Mouse (Mus musculus) forebrain, embryonic 11.5 days (tissue): ENCODE results near the gene 4930558C23Rik. TPM values are rescaled to one million over a fixed set of nuclear protein-coding genes. Genes with fewer than 3 reads are reported as not detected.
"Not testable (repeated sequence)": the region's sequence is repeated elsewhere in the genome, so short reads cannot be mapped to it uniquely, and the experiment has no call there.

ENCODE experiments used
- ATAC-seq: fragments of 200-750 bp; cut with Nextera tagmentation; replicated peaks from 2 replicates; pipeline ENCODE4 v1.8.0; 2017; ENCODE audit warnings: moderate TSS enrichment; ENCODE audit not compliant: low FRiP score
- DNase-seq: peaks from one replicate; pipeline ENCODE4 v3.0.0-alpha.2; 2017; ENCODE audit warnings: low spot score
- H3K27ac ChIP-seq: fragments of 300-500 bp; sonication (generic); 2 replicates; pipeline ENCODE4 v1.5.1; 2014; ENCODE audit warnings: low read depth, low read length
- H3K27me3 ChIP-seq: fragments of 300-500 bp; sonication (generic); 2 replicates; pipeline ENCODE4 v1.6.1; 2014; ENCODE audit warnings: mild to moderate bottlenecking, low read length, mixed read lengths; ENCODE audit not compliant: control insufficient read depth, insufficient read depth
- H3K36me3 ChIP-seq: fragments of 300-500 bp; sonication (generic); 2 replicates; pipeline ENCODE4 v1.6.1; 2014; ENCODE audit warnings: mild to moderate bottlenecking, low read length, moderate library complexity, mixed read lengths; ENCODE audit not compliant: control insufficient read depth, insufficient read depth
- H3K4me1 ChIP-seq: fragments of 300-500 bp; sonication (generic); replicated peaks from 2 replicates; pipeline ENCODE4 v1.6.1; 2014; ENCODE audit warnings: low read length, mixed read lengths; ENCODE audit not compliant: control insufficient read depth, insufficient read depth
- H3K4me2 ChIP-seq: fragments of 300-500 bp; sonication (generic); 2 replicates; pipeline ENCODE4 v1.6.1; 2014; ENCODE audit warnings: low read depth, mild to moderate bottlenecking, low read length, moderate library complexity, mixed read lengths; ENCODE audit not compliant: severe bottlenecking
- H3K4me3 ChIP-seq: fragments of 300-500 bp; sonication (generic); 2 replicates; pipeline ENCODE4 v1.5.1; 2014; ENCODE audit warnings: low read depth, low read length
- H3K9ac ChIP-seq: fragments of 300-500 bp; sonication (generic); 2 replicates; pipeline ENCODE4 v1.6.1; 2014; ENCODE audit warnings: low read length
- H3K9me3 ChIP-seq: fragments of 300-500 bp; sonication (generic); 2 replicates; pipeline ENCODE4 v1.6.1; 2016; ENCODE audit warnings: low read length, mixed read lengths; ENCODE audit not compliant: control insufficient read depth
- WGBS: fragments of 180-500 bp; shearing (Covaris S2); extraction: QIAGEN DNeasy Blood & Tissue Kit; methylation state at CpG from one replicate; pipeline ENCODE4 v1.1.7; 2014; 5-methylcytosine and 5-hydroxymethylcytosine counted together
- polyA plus RNA-seq: library from polyadenylated mRNA; unstranded; fragments of >200 nt; fragmentation: Nextera tagmentation; extraction: Ambion mirVana; gene quantifications from 2 replicates; pipeline ENCODE4 v1.2.1, GENCODE M21; 2014

4930558C23Rik gene
- polyA plus RNA-seq, 1 experiment from 2014 or later = not detected

DNA sequence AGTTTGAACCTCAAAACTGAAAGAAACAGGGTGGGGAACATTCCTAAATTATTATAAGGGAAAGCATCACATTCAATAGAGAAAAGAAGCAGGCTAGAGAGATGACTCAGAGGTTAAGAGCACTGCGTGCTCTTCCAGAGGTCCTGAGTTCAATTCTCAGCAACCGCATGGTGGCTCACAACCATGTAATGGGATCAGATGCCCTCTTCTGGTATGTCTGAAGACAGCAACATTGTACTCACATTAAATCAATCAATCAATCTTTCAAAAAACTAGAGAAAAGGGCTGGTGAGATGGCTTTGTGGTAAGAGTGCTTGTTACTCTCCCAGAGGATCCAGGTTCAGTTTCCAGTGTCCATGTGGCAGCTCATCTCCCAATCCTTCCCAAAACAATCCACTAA, 6.2 kb upstream of the 4930558C23Rik start:
- no peaks in the 10 kb centered on the region for H3K36me3 ChIP-seq
- no peak for ATAC-seq
- H3K9me3 ChIP-seq = no peaks in the 10 kb centered on the region
- WGBS = 96% methylated on average over 2 of the region's 2 CpGs
- no peaks in the 10 kb centered on the region for H3K27me3 ChIP-seq
- no peak for DNase-seq
- no peak overlapping the region for H3K9ac ChIP-seq
- no peak overlapping the region for H3K27ac ChIP-seq
- H3K4me1 ChIP-seq = no peaks in the 10 kb centered on the region
- H3K4me2 ChIP-seq = no peak overlapping the region
- no peak overlapping the region for H3K4me3 ChIP-seq

DNA sequence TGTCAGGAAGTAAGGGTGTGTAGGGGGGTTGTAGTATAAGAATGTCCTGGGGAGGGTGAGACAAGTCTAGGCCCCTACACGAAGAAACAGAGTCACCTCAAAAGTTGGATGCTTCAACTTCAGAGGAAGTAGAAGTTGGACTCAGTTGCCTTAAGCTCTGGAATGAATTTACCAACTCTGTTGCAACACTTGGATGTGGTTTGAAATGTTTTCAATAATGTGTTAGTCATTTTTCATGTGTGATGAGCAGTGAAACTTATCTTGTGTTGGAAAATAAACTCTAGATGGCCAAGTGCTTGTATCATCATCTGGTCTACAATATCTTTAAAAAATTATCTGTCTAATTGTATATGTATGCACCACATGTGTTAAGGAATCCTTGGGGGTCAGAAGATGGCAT, 5.1 kb upstream of the 4930558C23Rik start:
- 86% methylated on average over 1 of the region's 1 CpGs for WGBS
- Histone ChIP-seq H3K4me1 (no peaks in the 10 kb centered on the region), H3K9me3 (no peaks in the 10 kb centered on the region), H3K36me3 (no peaks in the 10 kb centered on the region), H3K4me2 (no peak overlapping the region), H3K27me3 (no peaks in the 10 kb centered on the region), H3K9ac (no peak overlapping the region), H3K27ac (no peak overlapping the region), H3K4me3 (no peak overlapping the region)
- DNase-seq (no peak), ATAC-seq (no peak)

GRCm38 (mm10) chr3:95394385-95394784, 8.3 kb downstream of the 4930558C23Rik start:
- Histone ChIP-seq H3K4me2 (no peak overlapping the region), H3K4me1 (no peaks in the 10 kb centered on the region), H3K27me3 (no peaks in the 10 kb centered on the region), H3K4me3 (no peak overlapping the region), H3K36me3 (no peaks in the 10 kb centered on the region), H3K27ac (no peak overlapping the region), H3K9ac (no peak overlapping the region), H3K9me3 (peaks cover 4% of the 10 kb centered on the region; the same call in 1 of the 2 replicates)
- 91% methylated on average over 4 of the region's 4 CpGs for WGBS
- no peak for ATAC-seq
- DNase-seq = no peak

DNA sequence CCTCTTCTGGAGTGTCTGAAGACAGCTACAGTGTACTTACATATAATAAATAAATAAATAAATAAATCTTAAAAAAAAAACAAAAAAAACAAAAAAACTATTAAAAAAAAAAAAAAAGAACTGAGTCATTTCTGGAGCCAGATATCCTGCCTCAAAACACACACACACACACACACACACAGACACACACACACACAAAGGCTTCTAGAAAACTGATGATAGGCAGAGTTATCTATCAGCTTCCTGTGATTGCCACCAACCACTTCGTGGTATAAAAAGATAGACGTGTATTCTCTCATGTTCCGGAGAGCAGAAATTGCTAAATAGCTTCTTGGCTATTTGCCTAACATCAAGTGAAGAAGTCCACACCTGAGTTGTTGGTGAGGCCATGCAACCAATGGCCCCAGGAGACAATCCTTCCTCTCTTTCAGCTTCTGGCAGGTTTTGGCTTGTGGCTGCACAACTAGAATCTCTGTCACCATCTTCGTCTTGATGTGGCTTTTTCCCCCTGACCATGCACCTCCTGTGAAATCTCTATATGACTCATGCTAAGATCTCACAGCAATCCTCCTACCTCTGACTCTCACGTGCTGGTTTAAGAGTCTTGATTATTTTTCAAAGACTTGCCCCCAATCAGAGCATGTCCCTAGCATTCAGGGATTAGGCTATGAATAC, 17.1 kb downstream of the 4930558C23Rik start:
- 87% methylated on average over 5 of the region's 5 CpGs for WGBS
- Histone ChIP-seq H3K9ac (no peak overlapping the region), H3K4me1 (no peaks in the 10 kb centered on the region)

DNA sequence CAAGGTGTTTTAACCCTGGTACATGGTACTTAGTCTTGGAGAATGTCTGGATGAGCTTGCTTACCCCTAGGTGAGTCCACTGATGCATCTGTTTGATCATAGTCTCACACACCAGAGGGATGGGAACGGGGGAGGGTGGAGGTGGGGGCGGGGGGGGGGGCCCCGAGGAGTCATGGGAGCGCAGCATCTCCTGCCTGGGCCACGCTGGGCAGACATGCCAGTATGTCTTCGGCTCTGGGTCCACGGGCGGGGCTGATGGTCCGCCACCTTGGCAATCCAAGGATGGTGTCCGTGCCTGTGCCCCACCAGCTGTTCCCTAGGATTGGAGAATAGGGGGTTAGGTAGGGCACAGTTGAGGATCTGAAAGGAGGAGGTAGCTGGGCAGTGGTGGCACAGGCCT, 29.4 kb downstream of the 4930558C23Rik start:
- no peak overlapping the region for H3K9ac ChIP-seq
- no peaks in the 10 kb centered on the region for H3K27me3 ChIP-seq
- ATAC-seq (no peak), DNase-seq (no peak)
- H3K4me2 ChIP-seq = no peak overlapping the region
- peaks cover 4% of the 10 kb centered on the region; the same call in 1 of the 2 replicates for H3K9me3 ChIP-seq
- WGBS = 86% methylated on average over 10 of the region's 10 CpGs
- H3K27ac ChIP-seq = no peak overlapping the region
- H3K36me3 ChIP-seq = no peaks in the 10 kb centered on the region
- H3K4me3 ChIP-seq = no peak overlapping the region
- no peaks in the 10 kb centered on the region for H3K4me1 ChIP-seq

More for the DNA sequence above, 17.1 kb downstream of the 4930558C23Rik start:
- no peak overlapping the region for H3K4me2 ChIP-seq
- H3K27me3 ChIP-seq = no peaks in the 10 kb centered on the region
- H3K9me3 ChIP-seq = no peaks in the 10 kb centered on the region
- no peaks in the 10 kb centered on the region for H3K36me3 ChIP-seq
- no peak for ATAC-seq
- DNase-seq = no peak
- H3K4me3 ChIP-seq = no peak overlapping the region
- H3K27ac ChIP-seq = no peak overlapping the region

DNA sequence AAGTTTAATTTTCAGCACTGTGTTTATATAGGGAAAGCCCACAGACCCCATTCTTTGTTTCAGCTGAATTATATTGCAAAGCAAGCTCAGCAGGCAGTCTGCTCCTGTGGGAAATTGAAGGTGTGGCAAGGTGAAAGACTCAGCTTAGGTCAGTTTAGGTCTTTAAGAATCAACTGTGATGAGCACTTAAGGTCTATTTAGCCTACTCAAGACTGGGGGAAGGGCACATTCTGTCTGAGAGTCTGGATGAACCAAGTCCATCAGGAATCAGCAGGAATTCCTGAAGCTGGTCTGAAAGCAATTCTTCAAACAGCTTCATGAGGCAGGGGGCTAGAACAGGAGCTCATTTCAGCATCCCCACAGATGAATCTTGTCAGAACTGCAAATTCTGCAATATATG, 32.5 kb downstream of the 4930558C23Rik start:
- H3K4me1 ChIP-seq = no peaks in the 10 kb centered on the region
- H3K4me3 ChIP-seq = no peak overlapping the region
- H3K27ac ChIP-seq = no peak overlapping the region
- no peak overlapping the region for H3K4me2 ChIP-seq
- no peak for ATAC-seq
- DNase-seq = no peak
- no peak overlapping the region for H3K9ac ChIP-seq
- no peaks in the 10 kb centered on the region for H3K27me3 ChIP-seq
- H3K9me3 ChIP-seq = no peaks in the 10 kb centered on the region
- no peaks in the 10 kb centered on the region for H3K36me3 ChIP-seq

GRCm38 (mm10) chr3:95360276-95360675, 42.4 kb downstream of the 4930558C23Rik start:
- not testable (repeated sequence) for H3K9ac ChIP-seq, ATAC-seq, H3K4me2 ChIP-seq, H3K27me3 ChIP-seq, H3K4me1 ChIP-seq, H3K36me3 ChIP-seq, H3K4me3 ChIP-seq, DNase-seq, H3K27ac ChIP-seq, H3K9me3 ChIP-seq
- WGBS = 84% methylated on average over 3 of the region's 3 CpGs

- peaks cover 5% of the 10 kb centered on the region; the same call in 1 of the 2 replicates for H3K36me3 ChIP-seq
- no peak overlapping the region for H3K9ac ChIP-seq
- DNase-seq (no peak), ATAC-seq (no peak)
- H3K27ac ChIP-seq = no peak overlapping the region
- 87% methylated on average over 2 of the region's 2 CpGs for WGBS
- no peak overlapping the region for H3K4me2 ChIP-seq
- no peaks in the 10 kb centered on the region; the same call in 1 of the 2 replicates for H3K4me1 ChIP-seq
- no peaks in the 10 kb centered on the region for H3K9me3 ChIP-seq
- H3K4me3 ChIP-seq = no peak overlapping the region
- no peaks in the 10 kb centered on the region for H3K27me3 ChIP-seq
Observed at GRCm38 (mm10) chr3:95357746-95358145, 44.9 kb downstream of the 4930558C23Rik start.
